Mouse (Mus musculus): ENCODE results near the gene Agpat2. TPM values are rescaled to one million over a fixed set of nuclear protein-coding genes. Genes with fewer than 3 reads are reported as not detected.

Agpat2 gene
- polyA plus RNA-seq, 1 experiment from 2014 or later = 6.2 TPM

- H3K9ac ChIP-seq (ENCODE audit: low read depth, low read length) = no peak overlapping the region
- peaks cover 9% of the 10 kb centered on the region; the same call in 1 of the 2 replicates for H3K4me1 ChIP-seq (ENCODE audit: control insufficient read depth, insufficient read depth, low read depth, low read length)
- no peak overlapping the region for H3K27ac ChIP-seq (ENCODE audit: low read depth, low read length)
- ATAC-seq = no peak
- no peaks in the 10 kb centered on the region for H3K27me3 ChIP-seq (replicated peaks; ENCODE audit: control insufficient read depth, insufficient read depth, low read length)
- no peaks in the 10 kb centered on the region for H3K36me3 ChIP-seq (ENCODE audit: control insufficient read depth, insufficient read depth, low read length)
- no peak overlapping the region for H3K4me2 ChIP-seq (ENCODE audit: low read length)
- WGBS = 49% methylated on average over 4 of the region's 4 CpGs
- no peak overlapping the region for H3K4me3 ChIP-seq (ENCODE audit: low read length)
- no peaks in the 10 kb centered on the region for H3K9me3 ChIP-seq (ENCODE audit: control insufficient read depth, low read length)
Measured at GRCm38 (mm10) chr2:26575865-26576264, 28.4 kb downstream of the Agpat2 start.

GRCm38 (mm10) chr2:26575378-26575777 is 28.8 kb downstream of the Agpat2 start:
- Histone ChIP-seq H3K4me1 (ENCODE audit: control insufficient read depth, insufficient read depth, low read depth, low read length) (peaks cover 9% of the 10 kb centered on the region; the same call in 1 of the 2 replicates), H3K9me3 (ENCODE audit: control insufficient read depth, low read length) (no peaks in the 10 kb centered on the region), H3K4me2 (ENCODE audit: low read length) (no peak overlapping the region), H3K4me3 (ENCODE audit: low read length) (no peak overlapping the region), H3K27me3 (replicated peaks; ENCODE audit: control insufficient read depth, insufficient read depth, low read length) (no peaks in the 10 kb centered on the region), H3K36me3 (ENCODE audit: control insufficient read depth, insufficient read depth, low read length) (no peaks in the 10 kb centered on the region), H3K27ac (ENCODE audit: low read depth, low read length) (0 out of 2 replicates have a peak overlapping the region, but pooled peaks have one; percentile 1), H3K9ac (ENCODE audit: low read depth, low read length) (no peak overlapping the region)
- WGBS = 91% methylated on average over 1 of the region's 1 CpGs
- no peak for ATAC-seq

GRCm38 (mm10) chr2:26574862-26575261 is 29.4 kb downstream of the Agpat2 start:
- H3K27ac ChIP-seq (ENCODE audit: low read depth, low read length) = no peak overlapping the region
- peaks cover 9% of the 10 kb centered on the region; the same call in 1 of the 2 replicates for H3K4me1 ChIP-seq (ENCODE audit: control insufficient read depth, insufficient read depth, low read depth, low read length)
- no peaks in the 10 kb centered on the region for H3K27me3 ChIP-seq (replicated peaks; ENCODE audit: control insufficient read depth, insufficient read depth, low read length)
- no peak overlapping the region for H3K4me2 ChIP-seq (ENCODE audit: low read length)
- no peaks in the 10 kb centered on the region for H3K9me3 ChIP-seq (ENCODE audit: control insufficient read depth, low read length)
- no peak overlapping the region for H3K9ac ChIP-seq (ENCODE audit: low read depth, low read length)
- ATAC-seq = no peak
- no peaks in the 10 kb centered on the region for H3K36me3 ChIP-seq (ENCODE audit: control insufficient read depth, insufficient read depth, low read length)
- 30% methylated on average over 5 of the region's 5 CpGs for WGBS
- H3K4me3 ChIP-seq (ENCODE audit: low read length) = no peak overlapping the region

- Histone ChIP-seq H3K4me1 (ENCODE audit: control insufficient read depth, insufficient read depth, low read depth, low read length) (peaks cover 9% of the 10 kb centered on the region; the same call in 1 of the 2 replicates), H3K27me3 (replicated peaks; ENCODE audit: control insufficient read depth, insufficient read depth, low read length) (no peaks in the 10 kb centered on the region), H3K9me3 (ENCODE audit: control insufficient read depth, low read length) (no peaks in the 10 kb centered on the region), H3K4me3 (ENCODE audit: low read length) (no peak overlapping the region), H3K9ac (ENCODE audit: low read depth, low read length) (no peak overlapping the region), H3K4me2 (ENCODE audit: low read length) (peak overlapping the region; percentile 21; the same call in 1 of the 2 replicates), H3K36me3 (ENCODE audit: control insufficient read depth, insufficient read depth, low read length) (no peaks in the 10 kb centered on the region), H3K27ac (ENCODE audit: low read depth, low read length) (peak overlapping the region; percentile 66)
- no peak for ATAC-seq
- WGBS = 19% methylated on average over 5 of the region's 5 CpGs
Measured at GRCm38 (mm10) chr2:26573807-26574206, 30.4 kb downstream of the Agpat2 start.

- H3K27me3 ChIP-seq (replicated peaks; ENCODE audit: control insufficient read depth, insufficient read depth, low read length) = no peaks in the 10 kb centered on the region
- peaks cover 9% of the 10 kb centered on the region; the same call in 1 of the 2 replicates for H3K4me1 ChIP-seq (ENCODE audit: control insufficient read depth, insufficient read depth, low read depth, low read length)
- H3K9ac ChIP-seq (ENCODE audit: low read depth, low read length) = 0 out of 2 replicates have a peak overlapping the region, but pooled peaks have one; percentile 6
- H3K4me3 ChIP-seq (ENCODE audit: low read length) = no peak overlapping the region
- H3K4me2 ChIP-seq (ENCODE audit: low read length) = peak overlapping the region; percentile 21; the same call in 1 of the 2 replicates
- no peaks in the 10 kb centered on the region for H3K9me3 ChIP-seq (ENCODE audit: control insufficient read depth, low read length)
- peak overlapping the region; percentile 66 for H3K27ac ChIP-seq (ENCODE audit: low read depth, low read length)
- no peaks in the 10 kb centered on the region for H3K36me3 ChIP-seq (ENCODE audit: control insufficient read depth, insufficient read depth, low read length)
- WGBS = 36% methylated on average over 12 of the region's 12 CpGs
- peak; percentile 79 for ATAC-seq
Measured at GRCm38 (mm10) chr2:26573396-26573795, 30.8 kb downstream of the Agpat2 start.

- H3K4me2 ChIP-seq (ENCODE audit: low read length) = no peak overlapping the region
- no peaks in the 10 kb centered on the region for H3K27me3 ChIP-seq (replicated peaks; ENCODE audit: control insufficient read depth, insufficient read depth, low read length)
- WGBS = 69% methylated on average over 5 of the region's 5 CpGs
- no peak overlapping the region for H3K9ac ChIP-seq (ENCODE audit: low read depth, low read length)
- H3K36me3 ChIP-seq (ENCODE audit: control insufficient read depth, insufficient read depth, low read length) = no peaks in the 10 kb centered on the region
- no peak overlapping the region for H3K4me3 ChIP-seq (ENCODE audit: low read length)
- H3K27ac ChIP-seq (ENCODE audit: low read depth, low read length) = no peak overlapping the region
- peaks cover 9% of the 10 kb centered on the region; the same call in 1 of the 2 replicates for H3K4me1 ChIP-seq (ENCODE audit: control insufficient read depth, insufficient read depth, low read depth, low read length)
- ATAC-seq = no peak
- H3K9me3 ChIP-seq (ENCODE audit: control insufficient read depth, low read length) = no peaks in the 10 kb centered on the region
Measured at GRCm38 (mm10) chr2:26571826-26572225, 32.4 kb downstream of the Agpat2 start.

GRCm38 (mm10) chr2:26571400-26571799 is 32.8 kb downstream of the Agpat2 start:
- Histone ChIP-seq H3K4me3 (ENCODE audit: low read length) (no peak overlapping the region), H3K36me3 (ENCODE audit: control insufficient read depth, insufficient read depth, low read length) (no peaks in the 10 kb centered on the region), H3K9me3 (ENCODE audit: control insufficient read depth, low read length) (no peaks in the 10 kb centered on the region), H3K27ac (ENCODE audit: low read depth, low read length) (no peak overlapping the region), H3K27me3 (replicated peaks; ENCODE audit: control insufficient read depth, insufficient read depth, low read length) (no peaks in the 10 kb centered on the region), H3K9ac (ENCODE audit: low read depth, low read length) (no peak overlapping the region), H3K4me1 (ENCODE audit: control insufficient read depth, insufficient read depth, low read depth, low read length) (peaks cover 9% of the 10 kb centered on the region; the same call in 1 of the 2 replicates), H3K4me2 (ENCODE audit: low read length) (no peak overlapping the region)
- 89% methylated on average over 9 of the region's 9 CpGs for WGBS
- ATAC-seq = no peak

- WGBS = 13% methylated on average over 3 of the region's 3 CpGs
- Histone ChIP-seq H3K27me3 (replicated peaks; ENCODE audit: control insufficient read depth, insufficient read depth, low read length) (no peaks in the 10 kb centered on the region), H3K36me3 (ENCODE audit: control insufficient read depth, insufficient read depth, low read length) (no peaks in the 10 kb centered on the region), H3K27ac (ENCODE audit: low read depth, low read length) (no peak overlapping the region), H3K9ac (ENCODE audit: low read depth, low read length) (no peak overlapping the region), H3K9me3 (ENCODE audit: control insufficient read depth, low read length) (no peaks in the 10 kb centered on the region), H3K4me3 (ENCODE audit: low read length) (no peak overlapping the region), H3K4me2 (ENCODE audit: low read length) (no peak overlapping the region), H3K4me1 (ENCODE audit: control insufficient read depth, insufficient read depth, low read depth, low read length) (peaks cover 9% of the 10 kb centered on the region; the same call in 1 of the 2 replicates)
- ATAC-seq = no peak
Measured at GRCm38 (mm10) chr2:26570034-26570433, 34.2 kb downstream of the Agpat2 start.

GRCm38 (mm10) chr2:26566221-26566620 is 38.0 kb downstream of the Agpat2 start:
- Histone ChIP-seq H3K36me3 (ENCODE audit: control insufficient read depth, insufficient read depth, low read length) (no peaks in the 10 kb centered on the region), H3K27me3 (replicated peaks; ENCODE audit: control insufficient read depth, insufficient read depth, low read length) (no peaks in the 10 kb centered on the region), H3K4me1 (ENCODE audit: control insufficient read depth, insufficient read depth, low read depth, low read length) (no peaks in the 10 kb centered on the region; the same call in 1 of the 2 replicates), H3K9me3 (ENCODE audit: control insufficient read depth, low read length) (no peaks in the 10 kb centered on the region), H3K27ac (ENCODE audit: low read depth, low read length) (no peak overlapping the region), H3K4me2 (ENCODE audit: low read length) (no peak overlapping the region), H3K9ac (ENCODE audit: low read depth, low read length) (no peak overlapping the region), H3K4me3 (ENCODE audit: low read length) (no peak overlapping the region)
- peak; percentile 53; the same call in 1 of the 2 replicates for ATAC-seq
- WGBS = 21% methylated on average over 4 of the region's 4 CpGs

All from hindbrain, embryonic 16.5 days (tissue).